Mouse (Mus musculus): ENCODE measurements around the gene Gm7879.

DNA sequence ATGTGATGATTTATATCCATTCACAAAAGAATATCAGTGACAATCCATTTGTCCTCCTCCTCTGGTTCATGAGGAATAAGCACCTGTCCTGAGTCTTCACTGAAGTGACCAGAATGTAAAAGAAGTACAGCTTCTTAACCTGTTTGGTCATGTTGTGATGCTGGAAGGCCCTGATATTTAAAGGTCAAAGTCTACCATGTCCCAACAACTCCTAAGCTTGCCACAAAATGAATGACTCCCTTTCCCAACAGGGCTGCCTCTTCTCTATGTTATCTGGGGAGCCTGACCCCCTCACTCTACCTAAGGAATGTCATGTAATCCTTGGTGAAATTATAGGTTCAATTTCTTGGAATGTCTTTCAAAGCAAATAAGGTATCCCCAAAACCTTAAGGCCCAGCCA, 14.8 kb downstream of the Gm7879 start:
- TF ChIP-seq CTCF (IDR thresholded peaks at IDR 0.05; ENCODE audit: control insufficient read depth, insufficient read depth, insufficient replicate concordance, low read depth, low read length) (no peak), POLR2A (IDR thresholded peaks at IDR 0.05; ENCODE audit: control insufficient read depth, low read depth, low read length) (no peak)

Data from testis, adult 2 months (tissue).